ENCODE assay signal across 7 mouse cellular contexts in genomic region chr12:33717601-33718260, GRCm38 (mm10).
A peak's percentile ranks its signal among the peaks of the same experiment; 100 is the strongest.
DNase-seq lines count a peak whose midpoint lies in the region; ATAC-seq and TF ChIP-seq lines count a peak whose summit lies in the region.

No protein-coding gene starts in this region.

- no peak overlapping the region for H3K9ac ChIP-seq in liver, adult 2 months (ENCODE audit: low read depth, low read length)
- H3K9ac ChIP-seq in liver, embryonic 11.5 days (ENCODE audit: low read depth, low read length) = no peak overlapping the region
- H3K9ac ChIP-seq in forebrain, embryonic 11.5 days (ENCODE audit: low read length) = no peak overlapping the region
- H3K9ac ChIP-seq in hindbrain, embryonic 14.5 days = no peak overlapping the region
- no peak overlapping the region for H3K9ac ChIP-seq in neural tube, embryonic 15.5 days (replicated peaks)

- ATAC-seq in liver, embryonic 11.5 days (replicated peaks; ENCODE audit: low FRiP score) = no peak
- ATAC-seq in forebrain, embryonic 11.5 days (replicated peaks; ENCODE audit: low FRiP score) = peak; percentile 73
- ATAC-seq in hindbrain, embryonic 14.5 days (ENCODE audit: low FRiP score) = no peak
- peak; percentile 73 for ATAC-seq in neural tube, embryonic 15.5 days (ENCODE audit: low FRiP score)

- H3K9me3 ChIP-seq in liver, embryonic 11.5 days (ENCODE audit: control insufficient read depth, low read length) = no peaks in the 10 kb centered on the region
- H3K9me3 ChIP-seq in forebrain, embryonic 11.5 days (ENCODE audit: control insufficient read depth, low read length) = no peaks in the 10 kb centered on the region
- no peaks in the 10 kb centered on the region for H3K9me3 ChIP-seq in hindbrain, embryonic 14.5 days (ENCODE audit: control insufficient read depth, low read length)
- no peaks in the 10 kb centered on the region for H3K9me3 ChIP-seq in neural tube, embryonic 15.5 days (replicated peaks)

- intact Hi-C loops in gastrocnemius, postnatal 36 days (cut with DNase I) = no loop called here

- peak; percentile 58 for DNase-seq in liver, adult 2 months (ENCODE audit: extremely low read depth, low read depth, low spot score)
- DNase-seq in liver, embryonic 11.5 days (ENCODE audit: low spot score) = no peak
- peak; percentile 64 for DNase-seq in forebrain, embryonic 11.5 days (ENCODE audit: low spot score)
- peak; percentile 32 for DNase-seq in hindbrain, embryonic 14.5 days (ENCODE audit: low spot score)
- no peak for DNase-seq in gastrocnemius, postnatal 4 days (ENCODE audit: low spot score in 2 of 2)
- DNase-seq in gastrocnemius, postnatal 36 days = no peak

- no peak overlapping the region for H3K27ac ChIP-seq in liver, adult 2 months (replicated peaks; ENCODE audit: insufficient read depth, low read depth, low read length)
- H3K27ac ChIP-seq in liver, embryonic 11.5 days (ENCODE audit: low read depth, low read length) = no peak overlapping the region
- no peak overlapping the region for H3K27ac ChIP-seq in forebrain, embryonic 11.5 days (ENCODE audit: low read depth, low read length)
- no peak overlapping the region for H3K27ac ChIP-seq in hindbrain, embryonic 14.5 days
- H3K27ac ChIP-seq in neural tube, embryonic 15.5 days (replicated peaks) = no peak overlapping the region

- no peaks in the 10 kb centered on the region; the same call in 1 of the 2 replicates for H3K4me1 ChIP-seq in liver, adult 2 months (ENCODE audit: control insufficient read depth, insufficient read depth, low read length)
- H3K4me1 ChIP-seq in liver, embryonic 11.5 days (replicated peaks; ENCODE audit: control insufficient read depth, insufficient read depth, low read length) = no peaks in the 10 kb centered on the region
- H3K4me1 ChIP-seq in forebrain, embryonic 11.5 days (replicated peaks; ENCODE audit: control insufficient read depth, insufficient read depth, low read length) = 0 out of 2 replicates have a peak, but pooled peaks cover 2% of the 10 kb centered on the region
- no peaks in the 10 kb centered on the region for H3K4me1 ChIP-seq in hindbrain, embryonic 14.5 days (replicated peaks; ENCODE audit: control insufficient read depth, insufficient read depth, low read length)
- peaks cover 10% of the 10 kb centered on the region for H3K4me1 ChIP-seq in neural tube, embryonic 15.5 days

- H3K4me2 ChIP-seq in liver, embryonic 11.5 days = no peak overlapping the region
- H3K4me2 ChIP-seq in forebrain, embryonic 11.5 days (ENCODE audit: low read depth, low read length, severe bottlenecking) = peak overlapping the region; percentile 21; the same call in 1 of the 2 replicates
- H3K4me2 ChIP-seq in hindbrain, embryonic 14.5 days (replicated peaks) = peak overlapping the region; percentile 27
- H3K4me2 ChIP-seq in neural tube, embryonic 15.5 days = peak overlapping the region; percentile 50

- no peak overlapping the region for H3K4me3 ChIP-seq in liver, adult 2 months (ENCODE audit: insufficient read depth, low read depth, low read length)
- no peak overlapping the region for H3K4me3 ChIP-seq in liver, embryonic 11.5 days (ENCODE audit: low read depth, low read length)
- no peak overlapping the region for H3K4me3 ChIP-seq in forebrain, embryonic 11.5 days (ENCODE audit: low read depth, low read length)
- H3K4me3 ChIP-seq in hindbrain, embryonic 14.5 days (replicated peaks; ENCODE audit: low read length) = no peak overlapping the region
- peak overlapping the region; percentile 15 for H3K4me3 ChIP-seq in neural tube, embryonic 15.5 days (replicated peaks)

- no peak for TF ChIP-seq POLR2A in liver, adult 2 months (IDR thresholded peaks at IDR 0.05; ENCODE audit: extremely low read depth, insufficient read depth, low read length)

- H3K79me2 ChIP-seq in liver, adult 2 months (ENCODE audit: control insufficient read depth, insufficient read depth, low read length) = no peaks in the 10 kb centered on the region

- TF ChIP-seq CTCF in liver, adult 2 months (IDR thresholded peaks at IDR 0.05; ENCODE audit: low read depth, low read length) = no peak

- WGBS in liver, adult 2 months = 24% methylated on average over 14 of the region's 14 CpGs
- WGBS in liver, embryonic 11.5 days = 49% methylated on average over 14 of the region's 14 CpGs
- whole genome bisulfite sequencing in forebrain, embryonic 11.5 days = 24% methylated on average over 14 of the region's 14 CpGs
- 30% methylated on average over 14 of the region's 14 CpGs for WGBS in hindbrain, embryonic 14.5 days
- WGBS in neural tube, embryonic 15.5 days = 14% methylated on average over 14 of the region's 14 CpGs

- H3K27me3 ChIP-seq in liver, adult 2 months (ENCODE audit: control insufficient read depth, insufficient read depth, low read length) = no peaks in the 10 kb centered on the region
- no peaks in the 10 kb centered on the region for H3K27me3 ChIP-seq in liver, embryonic 11.5 days (replicated peaks; ENCODE audit: control insufficient read depth, insufficient read depth, low read length)
- H3K27me3 ChIP-seq in forebrain, embryonic 11.5 days (ENCODE audit: control insufficient read depth, insufficient read depth, low read length) = no peaks in the 10 kb centered on the region
- no peaks in the 10 kb centered on the region for H3K27me3 ChIP-seq in hindbrain, embryonic 14.5 days (ENCODE audit: control insufficient read depth, insufficient read depth, low read length)
- H3K27me3 ChIP-seq in neural tube, embryonic 15.5 days (replicated peaks) = no peaks in the 10 kb centered on the region

- no peaks in the 10 kb centered on the region for H3K36me3 ChIP-seq in liver, adult 2 months (ENCODE audit: control insufficient read depth, insufficient read depth, low read length)
- H3K36me3 ChIP-seq in liver, embryonic 11.5 days (ENCODE audit: control insufficient read depth, insufficient read depth, low read length) = no peaks in the 10 kb centered on the region
- no peaks in the 10 kb centered on the region for H3K36me3 ChIP-seq in forebrain, embryonic 11.5 days (ENCODE audit: control insufficient read depth, insufficient read depth, low read length)
- no peaks in the 10 kb centered on the region for H3K36me3 ChIP-seq in hindbrain, embryonic 14.5 days (replicated peaks; ENCODE audit: control insufficient read depth, insufficient read depth)
- H3K36me3 ChIP-seq in neural tube, embryonic 15.5 days = no peaks in the 10 kb centered on the region

Comparison
In these comparisons a context has a peak if more than half of its experiments do, and no peak if none do; other contexts are left out.
1. DNase-seq: peak in liver, adult 2 months (single experiment), forebrain, embryonic 11.5 days (single experiment) and hindbrain, embryonic 14.5 days (single experiment); none in liver, embryonic 11.5 days (single experiment), gastrocnemius, postnatal 4 days (0 of 2) and gastrocnemius, postnatal 36 days (0 of 2).
2. ATAC-seq: peak in forebrain, embryonic 11.5 days (single experiment) and neural tube, embryonic 15.5 days (single experiment); none in liver, embryonic 11.5 days (single experiment) and hindbrain, embryonic 14.5 days (single experiment).